Mouse (Mus musculus): Measurements from ENCODE around the gene Smarcd3. TPM values are rescaled to one million over a fixed set of nuclear protein-coding genes. Genes with fewer than 3 reads are reported as not detected.

Smarcd3 gene
- total RNA-seq, 2 experiments from 2014 or later = 172 to 203 TPM

- intact Hi-C loops (cut with DNase I) = no loop called here
- H3K4me3 ChIP-seq = peak overlapping the region; percentile 59
- H3K27ac ChIP-seq = peak overlapping the region; percentile 83
- no peak for TF ChIP-seq CTCF (IDR thresholded peaks at IDR 0.05)
- no peak for DNase-seq
Observed at GRCm38 (mm10) chr5:24592471-24593160, 31.6 kb downstream of the Smarcd3 start.

GRCm38 (mm10) chr5:24591796-24592470 is 32.3 kb downstream of the Smarcd3 start:
- intact Hi-C loops (cut with DNase I) = no loop called here
- no peak for DNase-seq
- TF ChIP-seq CTCF (IDR thresholded peaks at IDR 0.05) = no peak
- Histone ChIP-seq H3K4me3 (peak overlapping the region; percentile 59), H3K27ac (peak overlapping the region; percentile 83)

GRCm38 (mm10) chr5:24591268-24591721 is 32.9 kb downstream of the Smarcd3 start:
- Histone ChIP-seq H3K4me3 (peak overlapping the region; percentile 59), H3K27ac (peak overlapping the region; percentile 83)
- no peak for TF ChIP-seq CTCF (IDR thresholded peaks at IDR 0.05)
- DNase-seq = peak; percentile 75
- intact Hi-C loops (cut with DNase I) = no loop called here

GRCm38 (mm10) chr5:24589511-24590500 is 34.4 kb downstream of the Smarcd3 start:
- intact Hi-C loops (cut with DNase I) = no loop called here
- no peak overlapping the region for H3K4me3 ChIP-seq
- TF ChIP-seq CTCF (IDR thresholded peaks at IDR 0.05) = no peak
- H3K27ac ChIP-seq = peak overlapping the region; percentile 46; the same call in 1 of the 2 replicates
- no peak for DNase-seq

- intact Hi-C loops (cut with DNase I) = no loop called here
Observed at GRCm38 (mm10) chr5:24587200-24587577, 37.0 kb downstream of the Smarcd3 start.

GRCm38 (mm10) chr5:24586547-24587199 is 37.5 kb downstream of the Smarcd3 start, which contains the start of gene Chpf2:
Gene Chpf2, plus strand, starts transcription at chr5:24586741.
- DNase-seq = peak; percentile 87
- Histone ChIP-seq H3K27ac (peak within 1 kb of the TSS; percentile 91), H3K4me3 (peak within 1 kb of the TSS; percentile 88)
- TF ChIP-seq CTCF (IDR thresholded peaks at IDR 0.05) = no peak; the same call in 1 of the 2 replicates
- intact Hi-C loops (cut with DNase I) = no loop called here

More at GRCm38 (mm10) chr5:24587200-24587577, 37.0 kb downstream of the Smarcd3 start:
- peak overlapping the region; percentile 91 for H3K27ac ChIP-seq
- peak overlapping the region; percentile 88 for H3K4me3 ChIP-seq
- no peak for TF ChIP-seq CTCF (IDR thresholded peaks at IDR 0.05)
- peak; percentile 28 for DNase-seq

GRCm38 (mm10) chr5:24586106-24586505 is 38.1 kb downstream of the Smarcd3 start:
- H3K4me3 ChIP-seq = peak overlapping the region; percentile 88
- TF ChIP-seq CTCF (IDR thresholded peaks at IDR 0.05) = no peak
- H3K27ac ChIP-seq = peak overlapping the region; percentile 91
- no peak for DNase-seq
- intact Hi-C loops (cut with DNase I) = no loop called here

- no peak for TF ChIP-seq CTCF (IDR thresholded peaks at IDR 0.05)
- peak overlapping the region; percentile 97 for H3K27ac ChIP-seq
- intact Hi-C loops (cut with DNase I) = no loop called here
- H3K4me3 ChIP-seq = peak overlapping the region; percentile 93
- DNase-seq = no peak
Observed at GRCm38 (mm10) chr5:24578109-24578963, 45.9 kb downstream of the Smarcd3 start.

- DNase-seq = peak; percentile 100
- TF ChIP-seq CTCF (IDR thresholded peaks at IDR 0.05) = no peak
- peak within 1 kb of the TSS; percentile 97 for H3K27ac ChIP-seq
- intact Hi-C loops (cut with DNase I) = loop anchor here (2.0 kb wide), 2 partner anchors 19 to 37 kb away; partner anchors contain the start of gene Asb10
- H3K4me3 ChIP-seq = peak within 1 kb of the TSS; percentile 93
Observed at GRCm38 (mm10) chr5:24577183-24577929, 46.9 kb downstream of the Smarcd3 start, which contains the start of gene Abcf2. Gene Abcf2, minus strand, starts transcription at chr5:24577467.

- peak; percentile 79 for DNase-seq
- peak overlapping the region; percentile 97 for H3K27ac ChIP-seq
- H3K4me3 ChIP-seq = peak overlapping the region; percentile 93
- TF ChIP-seq CTCF (IDR thresholded peaks at IDR 0.05) = no peak
- intact Hi-C loops (cut with DNase I) = loop anchor here (2.0 kb wide), 2 partner anchors 20 to 36 kb away; partner anchors contain the start of gene Asb10
Observed at GRCm38 (mm10) chr5:24576801-24577182, 47.4 kb downstream of the Smarcd3 start.
